8 mouse cellular contexts compared by ENCODE assay signal in genomic region chr6:83582938-83583270, GRCm38 (mm10). TPM values are rescaled to one million over a fixed set of nuclear protein-coding genes. Genes with fewer than 3 reads are reported as not detected.
DNase-seq lines count a peak whose midpoint lies in the region; ATAC-seq and TF ChIP-seq lines count a peak whose summit lies in the region.

No protein-coding gene starts in this region.

- no peak overlapping the region for H3K9ac ChIP-seq in embryonic facial prominence, embryonic 12.5 days

- H3K27ac ChIP-seq in left cerebral cortex, adult 2 months, result no peak overlapping the region
- no peak overlapping the region for H3K27ac ChIP-seq in embryonic facial prominence, embryonic 12.5 days

- H3K4me1 ChIP-seq in embryonic facial prominence, embryonic 12.5 days, result no peaks in the 10 kb centered on the region

- H3K36me3 ChIP-seq in embryonic facial prominence, embryonic 12.5 days, result no peaks in the 10 kb centered on the region

- 2% methylated on average over 6 of the region's 6 CpGs for WGBS in embryonic facial prominence, embryonic 12.5 days

- TF ChIP-seq CTCF in left cerebral cortex, adult 2 months (IDR thresholded peaks at IDR 0.05), result peak; percentile 82

- DNase-seq in left cerebral cortex, adult 2 months (ENCODE audit: extremely low spot score in 1 of 2, low spot score in 2 of 2), result peak; percentile 38 to 39
- DNase-seq in left cerebral cortex, adult 11 months (ENCODE audit: low spot score), result no peak
- DNase-seq in R1 (ENCODE audit: low read depth, low spot score), result peak; percentile 84
- peak; percentile 47 to 60 for DNase-seq in left cerebral cortex, postnatal 25 days (ENCODE audit: low spot score in 2 of 2)
- DNase-seq in naive thymus-derived CD4-positive, alpha-beta T cell, adult 2 months (ENCODE audit: low read depth), result peak; percentile 75
- DNase-seq in urinary bladder, postnatal 10 days (ENCODE audit: low spot score), result no peak

- no peak overlapping the region for H3K4me3 ChIP-seq in left cerebral cortex, adult 2 months
- H3K4me3 ChIP-seq in embryonic facial prominence, embryonic 12.5 days, result no peak overlapping the region

- H3K9me3 ChIP-seq in embryonic facial prominence, embryonic 12.5 days, result no peaks in the 10 kb centered on the region

- H3K4me2 ChIP-seq in embryonic facial prominence, embryonic 12.5 days (replicated peaks), result peak overlapping the region; percentile 5; the same call in 1 of the 2 replicates

- H3K27me3 ChIP-seq in embryonic facial prominence, embryonic 12.5 days, result peaks cover 28% of the 10 kb centered on the region; the same call in 1 of the 2 replicates

- intact Hi-C loops in left cerebral cortex, adult 2 months (cut with DNase I), result loop anchor here (1.0 kb wide), 2 partner anchors 33 to 90 kb away; no protein-coding TSS in a partner anchor
- intact Hi-C loops in left cerebral cortex, postnatal 25 days (cut with DNase I), result loop anchor here (1.0 to 10.0 kb wide), 3 partner anchors 34 to 172 kb away; no protein-coding TSS in a partner anchor

- ATAC-seq in embryonic facial prominence, embryonic 12.5 days (ENCODE audit: insufficient number of reproducible peaks, insufficient read depth, low FRiP score, low TSS enrichment), result peak; percentile 72; the same call in 1 of the 2 replicates
- peak; percentile 80 to 82 for ATAC-seq in hematopoietic stem cell, adult 5-6 weeks (replicated peaks in 1 of 2; ENCODE audit: insufficient read depth in 1 of 2, low FRiP score in 2 of 2, low TSS enrichment in 1 of 2, low read depth in 1 of 2, poor library complexity in 2 of 2, severe bottlenecking in 2 of 2)

RNA-seq across cellular contexts. Expression of gene Stambp, which starts 10.4 kb away (rescaled TPM):
- 10 to 100 TPM; 30.2 to 30.6 TPM for total RNA-seq in left cerebral cortex, adult 2 months (2021)
- polyA plus RNA-seq in embryonic facial prominence, embryonic 12.5 days (2016; fragmentation: Nextera tagmentation; extraction: Ambion mirVana), result 22.0 and 22.7 TPM in 2 replicates
- 6.0 and 10.6 TPM in 2 replicates for total RNA-seq in hematopoietic stem cell, adult 5-6 weeks (2017)
- total RNA-seq in left cerebral cortex, postnatal 25 days (2021), result 10 to 100 TPM; 31.1 to 31.6 TPM

RNA-seq across cellular contexts. Expression of gene Actg2, which starts 46.8 kb away (rescaled TPM):
- total RNA-seq in left cerebral cortex, adult 2 months (2021), result not detected
- polyA plus RNA-seq in embryonic facial prominence, embryonic 12.5 days (2016; fragmentation: Nextera tagmentation; extraction: Ambion mirVana), result 2.9 and 4.4 TPM in 2 replicates
- not detected in 2 replicates for total RNA-seq in hematopoietic stem cell, adult 5-6 weeks (2017)
- total RNA-seq in left cerebral cortex, postnatal 25 days (2021), result not detected

Comparison
In these comparisons a context has a peak if more than half of its experiments do, and no peak if none do; other contexts are left out.
1. DNase-seq: peak in left cerebral cortex, adult 2 months (2 of 2), R1 (single experiment), left cerebral cortex, postnatal 25 days (2 of 2) and naive thymus-derived CD4-positive, alpha-beta T cell, adult 2 months (single experiment); none in left cerebral cortex, adult 11 months (single experiment) and urinary bladder, postnatal 10 days (single experiment).